Mouse (Mus musculus): ENCODE measurements at regions not wholly inside any gene's neighbourhood (a gene's known extent, or its start where the extent isn't known, plus 50 kb on each side); places are given as distances from the start of the nearest gene placed in this dataset.

DNA sequence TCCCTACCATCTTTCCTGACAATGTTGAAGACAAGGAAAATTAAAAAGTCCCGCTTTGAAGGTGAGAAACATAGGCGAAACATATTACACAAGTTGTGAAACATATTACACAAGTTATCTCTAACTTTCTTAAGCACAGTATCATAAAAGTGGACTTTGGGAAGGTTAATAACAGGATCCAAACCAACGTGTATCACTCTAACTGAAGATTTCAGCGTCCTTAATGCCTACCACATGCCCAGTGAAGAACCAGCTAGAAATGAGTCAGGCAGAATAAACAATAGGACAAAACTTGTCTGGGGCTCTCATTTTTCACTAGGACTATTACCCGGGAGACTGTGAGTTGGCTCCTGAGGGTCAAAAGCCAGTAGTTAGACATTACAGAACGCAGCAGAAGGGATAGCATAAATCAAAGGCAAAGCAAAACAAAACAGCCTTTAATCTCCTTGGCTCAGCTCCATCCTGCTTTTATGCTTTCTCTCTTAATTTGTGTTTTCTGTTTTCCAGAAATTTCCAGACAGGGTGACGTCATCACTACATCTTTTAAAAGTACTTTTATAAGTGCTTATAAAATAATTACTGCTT, 618.3 kb upstream of the Sox9 start:
- no peak overlapping the region for H3K9ac ChIP-seq (replicated peaks)
- WGBS, result 69% methylated on average over 7 of the region's 7 CpGs
- H3K4me3 ChIP-seq, result no peak overlapping the region
- H3K4me2 ChIP-seq (replicated peaks), result no peak overlapping the region
- no peaks in the 10 kb centered on the region for H3K36me3 ChIP-seq
- ATAC-seq (ENCODE audit: low FRiP score, low read depth), result no peak
- H3K27ac ChIP-seq (replicated peaks), result no peak overlapping the region
- H3K9me3 ChIP-seq, result no peaks in the 10 kb centered on the region
- H3K27me3 ChIP-seq, result no peaks in the 10 kb centered on the region
- H3K4me1 ChIP-seq, result no peaks in the 10 kb centered on the region

DNA sequence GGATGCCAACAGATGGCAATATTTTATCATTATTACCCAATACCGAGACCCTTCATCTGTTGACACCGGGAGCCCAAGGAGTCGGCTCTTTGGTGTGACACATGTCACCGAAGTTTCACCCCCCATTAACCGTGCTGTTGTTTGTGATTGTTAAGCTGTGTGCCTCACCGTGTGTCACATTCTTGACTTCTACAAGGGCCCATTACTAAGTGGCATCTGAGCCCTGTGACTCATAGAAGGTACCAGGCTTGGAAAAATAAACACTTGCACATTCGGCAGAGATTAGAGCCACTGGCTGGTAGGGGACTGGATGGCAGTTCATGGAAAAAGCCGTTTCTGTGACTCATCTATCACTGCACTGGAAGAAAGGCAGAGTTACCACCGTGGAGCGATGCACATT, 608.4 kb upstream of the Sox9 start:
- 82% methylated on average over 10 of the region's 10 CpGs for WGBS
- no peak overlapping the region for H3K9ac ChIP-seq (replicated peaks)
- H3K4me1 ChIP-seq, result no peaks in the 10 kb centered on the region
- H3K27ac ChIP-seq (replicated peaks), result no peak overlapping the region
- no peaks in the 10 kb centered on the region for H3K27me3 ChIP-seq
- H3K36me3 ChIP-seq, result no peaks in the 10 kb centered on the region
- no peak overlapping the region for H3K4me3 ChIP-seq
- H3K9me3 ChIP-seq, result no peaks in the 10 kb centered on the region
- no peak overlapping the region for H3K4me2 ChIP-seq (replicated peaks)
- no peak for ATAC-seq (ENCODE audit: low FRiP score, low read depth)

DNA sequence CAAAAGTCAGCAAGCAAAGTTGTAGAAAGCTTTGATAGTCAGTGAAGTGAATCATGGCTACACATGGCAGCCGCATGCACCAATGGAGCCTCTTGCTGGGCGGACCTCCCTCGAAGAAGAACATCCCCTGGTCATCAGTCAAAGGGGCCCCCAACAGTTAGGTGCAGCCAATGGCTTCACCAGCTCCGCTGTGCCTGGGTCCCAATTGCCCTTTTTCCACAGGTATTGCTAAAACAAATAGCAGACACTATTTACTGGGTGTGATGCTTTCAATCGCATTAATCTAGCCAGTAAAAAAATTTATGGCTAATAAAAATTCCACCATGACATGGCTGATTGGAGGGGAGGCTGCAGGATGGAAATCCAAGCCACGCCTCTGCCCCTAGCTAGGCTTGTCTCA, 606.7 kb upstream of the Sox9 start:
- no peak overlapping the region for H3K4me3 ChIP-seq
- no peak overlapping the region for H3K27ac ChIP-seq (replicated peaks)
- H3K27me3 ChIP-seq, result no peaks in the 10 kb centered on the region
- H3K9ac ChIP-seq (replicated peaks), result no peak overlapping the region
- WGBS, result 93% methylated on average over 6 of the region's 6 CpGs
- H3K4me2 ChIP-seq (replicated peaks), result no peak overlapping the region
- no peaks in the 10 kb centered on the region for H3K36me3 ChIP-seq
- no peak for ATAC-seq (ENCODE audit: low FRiP score, low read depth)
- no peaks in the 10 kb centered on the region for H3K9me3 ChIP-seq
- no peaks in the 10 kb centered on the region for H3K4me1 ChIP-seq

DNA sequence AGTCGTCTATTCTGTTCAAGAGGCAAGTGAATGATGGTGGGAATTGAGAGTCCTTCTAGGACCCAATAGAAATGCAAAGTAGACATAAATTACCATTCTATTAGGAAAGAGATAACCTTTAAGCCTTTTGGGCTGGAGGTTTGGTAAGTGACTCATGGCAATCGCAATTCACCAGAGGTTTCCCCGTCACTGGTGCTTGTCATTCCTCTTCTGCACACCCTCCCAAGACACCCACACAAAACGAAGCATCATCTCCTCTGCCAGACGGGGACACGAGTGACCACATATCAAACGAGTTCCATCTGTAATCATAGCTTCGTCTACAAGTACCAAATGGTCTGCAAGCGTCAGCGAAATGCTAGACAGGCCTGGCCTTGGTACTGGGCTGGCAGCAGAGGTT, 601.4 kb upstream of the Sox9 start:
- H3K4me2 ChIP-seq (replicated peaks), result no peak overlapping the region
- no peak overlapping the region for H3K27ac ChIP-seq (replicated peaks)
- H3K27me3 ChIP-seq, result 0 out of 2 replicates have a peak, but pooled peaks cover 3% of the 10 kb centered on the region
- H3K9ac ChIP-seq (replicated peaks), result no peak overlapping the region
- no peaks in the 10 kb centered on the region for H3K9me3 ChIP-seq
- H3K36me3 ChIP-seq, result no peaks in the 10 kb centered on the region
- WGBS, result 80% methylated on average over 10 of the region's 10 CpGs
- no peak overlapping the region for H3K4me3 ChIP-seq
- H3K4me1 ChIP-seq, result no peaks in the 10 kb centered on the region
- no peak for ATAC-seq (ENCODE audit: low FRiP score, low read depth)

DNA sequence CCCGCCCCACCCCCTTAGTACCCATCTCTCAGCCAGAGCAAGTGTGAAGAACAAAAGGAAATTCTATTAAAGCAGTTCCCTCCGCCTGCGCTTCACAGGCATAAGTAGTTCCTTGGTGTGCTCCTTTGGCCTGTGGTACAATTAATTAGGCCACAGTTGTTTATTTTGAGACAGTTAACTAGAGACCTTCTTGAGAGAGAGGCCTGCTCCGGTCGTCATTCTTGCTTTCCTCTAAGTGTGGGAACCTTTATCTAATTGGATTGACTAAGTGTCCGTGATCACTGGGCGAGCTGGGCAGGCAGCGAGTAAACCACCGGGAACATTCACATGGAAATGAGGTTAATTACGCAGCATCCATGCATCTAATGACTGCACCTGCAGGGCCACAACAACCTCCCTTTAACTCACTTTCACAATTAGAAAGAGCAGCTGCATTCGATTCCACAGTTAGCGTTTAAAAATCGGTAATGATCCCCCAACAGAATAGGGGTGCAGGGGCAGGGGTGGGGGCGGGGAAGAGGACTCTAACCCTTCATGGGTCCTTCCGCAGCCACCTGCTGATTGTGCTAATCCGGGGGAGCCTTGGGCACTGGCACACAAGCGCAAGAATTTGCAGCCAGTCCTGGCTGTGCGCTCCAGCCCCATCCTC, 584.3 kb upstream of the Sox9 start:
- no peaks in the 10 kb centered on the region for H3K9me3 ChIP-seq
- peak; percentile 85 for ATAC-seq (ENCODE audit: low FRiP score, low read depth)
- peaks cover 21% of the 10 kb centered on the region for H3K4me1 ChIP-seq
- WGBS, result 5% methylated on average over 18 of the region's 18 CpGs
- H3K27me3 ChIP-seq, result 0 out of 2 replicates have a peak, but pooled peaks cover 5% of the 10 kb centered on the region
- H3K36me3 ChIP-seq, result no peaks in the 10 kb centered on the region
- H3K4me3 ChIP-seq, result 0 out of 2 replicates have a peak overlapping the region, but pooled peaks have one; percentile 10
- H3K9ac ChIP-seq (replicated peaks), result no peak overlapping the region
- peak overlapping the region; percentile 45 for H3K4me2 ChIP-seq (replicated peaks)
- H3K27ac ChIP-seq (replicated peaks), result no peak overlapping the region

DNA sequence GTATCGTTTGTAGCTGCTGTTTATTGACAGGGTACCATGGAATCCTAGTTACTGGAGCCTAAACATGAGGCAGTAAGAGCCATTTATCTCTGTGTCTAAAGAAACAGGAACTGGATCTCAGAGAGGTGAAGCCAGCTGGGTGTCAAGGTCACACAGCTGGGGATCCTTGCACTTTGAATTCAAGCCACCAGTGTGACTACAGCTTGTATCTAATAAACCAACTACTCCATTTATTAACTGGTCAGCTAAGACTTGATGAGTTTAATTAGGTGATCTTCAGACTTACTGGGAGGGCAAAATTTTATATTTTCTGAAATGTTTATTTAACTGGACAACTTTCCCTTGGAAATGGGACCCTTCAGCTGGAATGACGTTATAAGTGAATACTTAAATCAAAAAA, 577.5 kb upstream of the Sox9 start:
- no peaks in the 10 kb centered on the region for H3K9me3 ChIP-seq
- H3K27me3 ChIP-seq, result no peaks in the 10 kb centered on the region
- H3K4me3 ChIP-seq, result no peak overlapping the region
- no peak overlapping the region for H3K27ac ChIP-seq (replicated peaks)
- no peak for ATAC-seq (ENCODE audit: low FRiP score, low read depth)
- no peak overlapping the region for H3K9ac ChIP-seq (replicated peaks)
- H3K4me2 ChIP-seq (replicated peaks), result no peak overlapping the region
- H3K4me1 ChIP-seq, result peaks cover 4% of the 10 kb centered on the region; the same call in 1 of the 2 replicates
- 58% methylated on average over 2 of the region's 2 CpGs for WGBS
- H3K36me3 ChIP-seq, result no peaks in the 10 kb centered on the region

DNA sequence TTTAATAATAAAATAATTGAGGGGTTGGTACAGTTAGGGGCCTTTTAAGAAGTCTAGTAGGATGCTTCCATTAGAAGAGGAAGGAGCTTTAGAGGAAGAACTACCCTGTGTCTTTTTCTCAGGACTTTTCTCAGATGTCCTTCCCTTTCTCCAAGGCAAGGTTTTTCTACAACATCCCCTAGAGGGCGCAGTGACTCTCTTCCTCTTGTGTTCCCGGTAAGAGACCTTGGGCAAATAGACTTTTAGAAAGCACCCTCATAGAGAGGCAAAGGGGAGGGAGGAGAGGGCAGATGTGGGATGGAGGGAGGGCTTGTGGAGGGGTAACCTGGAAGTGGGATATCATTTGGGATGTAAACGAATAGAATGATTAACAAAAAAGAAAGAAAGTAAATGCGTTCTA, 572.6 kb upstream of the Sox9 start:
- Histone ChIP-seq H3K4me3 (no peak overlapping the region), H3K27me3 (no peaks in the 10 kb centered on the region), H3K9me3 (no peaks in the 10 kb centered on the region), H3K4me1 (no peaks in the 10 kb centered on the region), H3K4me2 (replicated peaks) (no peak overlapping the region), H3K36me3 (no peaks in the 10 kb centered on the region), H3K9ac (replicated peaks) (no peak overlapping the region), H3K27ac (replicated peaks) (no peak overlapping the region)
- 32% methylated on average over 4 of the region's 4 CpGs for WGBS
- ATAC-seq (ENCODE audit: low FRiP score, low read depth), result no peak

DNA sequence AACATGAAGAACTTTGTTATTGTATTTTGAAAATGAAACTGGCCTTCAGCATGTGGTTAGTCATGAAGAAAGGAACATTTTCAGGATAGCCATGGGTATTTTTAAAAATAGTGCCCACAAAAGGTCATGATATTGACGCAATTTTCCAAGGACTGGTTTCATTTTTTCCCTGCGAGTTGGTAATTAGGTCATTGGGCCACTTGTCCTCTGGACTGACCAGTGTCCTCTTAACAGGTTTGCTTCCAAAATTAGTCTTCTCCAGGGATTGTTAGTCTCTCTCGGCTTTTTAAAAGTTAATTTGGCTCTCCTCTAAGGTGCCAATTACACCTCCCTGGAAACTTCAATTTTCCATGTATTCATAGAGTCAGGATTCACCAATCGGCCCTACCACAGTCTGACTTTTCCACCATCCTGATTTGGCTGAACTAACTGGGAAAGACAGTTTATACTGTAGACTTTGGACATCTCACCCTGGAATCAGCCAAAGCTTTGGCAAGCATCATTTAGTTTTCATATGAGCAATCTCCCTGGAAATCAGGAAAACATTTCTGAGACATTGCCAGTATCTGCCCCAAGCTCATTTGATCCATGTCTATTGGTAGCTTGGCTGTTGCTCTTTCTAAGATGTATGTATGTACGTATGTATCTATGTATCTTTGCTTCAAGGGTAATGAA, 562.8 kb upstream of the Sox9 start:
- no peaks in the 10 kb centered on the region for H3K27me3 ChIP-seq
- no peak overlapping the region for H3K4me3 ChIP-seq
- H3K4me2 ChIP-seq (replicated peaks), result no peak overlapping the region
- H3K36me3 ChIP-seq, result no peaks in the 10 kb centered on the region
- H3K27ac ChIP-seq (replicated peaks), result no peak overlapping the region
- 91% methylated on average over 5 of the region's 5 CpGs for WGBS
- H3K4me1 ChIP-seq, result no peaks in the 10 kb centered on the region
- ATAC-seq (ENCODE audit: low FRiP score, low read depth), result no peak
- no peaks in the 10 kb centered on the region for H3K9me3 ChIP-seq
- H3K9ac ChIP-seq (replicated peaks), result no peak overlapping the region

DNA sequence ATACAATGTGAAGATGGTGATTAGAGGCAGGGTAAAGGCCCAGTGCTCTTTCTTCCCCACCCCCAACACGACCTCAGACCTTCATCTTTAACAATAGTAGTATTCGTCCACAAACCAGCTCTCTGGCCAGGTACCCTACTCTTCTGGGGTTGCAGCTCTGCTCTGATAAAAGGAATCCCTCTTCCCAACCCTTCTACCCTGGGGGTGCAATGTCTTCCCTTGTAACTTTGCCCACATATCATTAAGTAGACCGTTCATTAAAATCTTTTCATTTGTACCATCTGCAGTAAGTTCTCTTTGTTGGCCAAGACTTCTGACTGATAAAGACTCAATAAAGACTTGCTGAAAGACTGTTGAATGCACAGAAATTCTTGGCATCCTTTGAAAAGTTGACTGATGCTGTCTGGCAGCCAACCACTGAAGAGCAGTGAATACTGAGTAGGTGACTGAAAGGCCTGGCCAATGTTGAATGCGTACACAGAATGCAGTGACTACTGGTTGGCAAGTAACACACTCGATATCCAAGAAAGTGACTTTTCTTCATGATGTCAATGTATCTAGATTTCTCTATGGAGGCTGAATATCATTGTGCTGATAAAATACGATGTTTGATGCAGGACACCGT, 547.4 kb upstream of the Sox9 start:
- no peak for ATAC-seq (ENCODE audit: low FRiP score, low read depth)
- Histone ChIP-seq H3K9ac (replicated peaks) (no peak overlapping the region), H3K9me3 (no peaks in the 10 kb centered on the region), H3K4me1 (no peaks in the 10 kb centered on the region), H3K36me3 (no peaks in the 10 kb centered on the region), H3K4me2 (replicated peaks) (no peak overlapping the region), H3K27me3 (no peaks in the 10 kb centered on the region), H3K27ac (replicated peaks) (no peak overlapping the region), H3K4me3 (no peak overlapping the region)
- 88% methylated on average over 7 of the region's 7 CpGs for whole genome bisulfite sequencing

DNA sequence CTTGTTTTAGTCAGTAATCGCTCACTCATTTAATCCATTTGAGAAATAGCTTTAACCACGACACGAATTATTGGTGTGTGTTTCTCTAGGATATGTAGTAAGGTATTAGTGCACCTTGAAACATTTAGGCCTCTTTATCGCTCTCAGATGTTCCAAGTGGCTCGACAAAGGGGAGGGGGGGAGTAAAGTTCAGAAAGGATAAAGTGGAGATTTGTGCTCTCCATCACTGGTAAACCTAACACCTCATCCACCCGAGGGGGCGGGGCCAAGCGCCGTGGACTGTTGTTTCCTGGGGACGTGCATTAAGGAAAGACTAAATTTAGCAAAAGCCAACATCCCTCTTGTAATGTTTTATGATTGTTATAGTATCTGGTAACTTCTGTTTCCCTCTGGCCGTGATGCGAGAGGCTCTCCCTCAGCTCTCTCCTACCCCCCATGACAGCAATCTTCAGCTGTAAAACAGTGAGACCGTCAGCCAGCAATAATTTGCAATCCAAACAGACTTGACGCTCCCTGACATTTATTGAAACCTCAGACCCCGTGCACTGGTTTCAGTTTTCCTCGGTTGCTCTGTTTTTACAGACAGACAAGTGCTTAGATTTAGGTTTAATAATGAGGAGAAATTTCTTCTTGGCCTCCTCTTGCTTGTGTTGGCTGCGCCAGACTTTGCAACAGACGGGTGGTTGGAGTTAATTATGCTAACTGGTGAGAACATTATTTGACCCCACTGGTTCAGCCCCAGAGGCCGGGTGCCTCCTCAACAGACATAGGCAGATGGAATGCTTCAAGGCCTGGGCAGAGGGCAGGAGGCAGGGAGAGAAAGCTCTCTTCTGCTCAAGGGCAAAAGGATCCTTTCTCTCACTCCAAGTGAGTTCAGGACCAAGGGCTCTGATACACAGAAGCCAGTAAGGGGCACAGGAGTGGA, 542.8 kb upstream of the Sox9 start:
- Histone ChIP-seq H3K9ac (replicated peaks) (no peak overlapping the region), H3K9me3 (no peaks in the 10 kb centered on the region), H3K4me3 (no peak overlapping the region), H3K4me1 (no peaks in the 10 kb centered on the region), H3K36me3 (no peaks in the 10 kb centered on the region), H3K27ac (replicated peaks) (no peak overlapping the region), H3K27me3 (no peaks in the 10 kb centered on the region), H3K4me2 (replicated peaks) (no peak overlapping the region)
- no peak for ATAC-seq (ENCODE audit: low FRiP score, low read depth)
- WGBS, result 82% methylated on average over 19 of the region's 19 CpGs

DNA sequence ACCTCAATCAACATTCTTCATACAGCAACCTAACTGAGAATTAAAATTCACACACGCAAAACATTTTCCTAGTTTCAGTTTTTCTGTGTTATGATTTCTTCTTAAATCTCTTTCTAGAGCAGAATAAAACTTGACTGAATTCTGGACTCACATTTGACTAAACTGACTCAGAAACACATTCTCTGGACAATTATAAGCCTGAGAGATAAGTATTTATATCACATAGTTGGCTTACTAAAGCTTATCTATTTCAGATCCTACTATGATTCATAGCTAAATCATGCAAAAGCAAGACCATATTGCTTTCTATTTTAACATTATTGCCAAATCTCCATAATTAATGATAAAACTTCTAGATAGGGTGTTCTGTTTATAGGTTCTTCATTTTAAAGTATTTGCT, 529.5 kb upstream of the Sox9 start:
- no peaks in the 10 kb centered on the region for H3K36me3 ChIP-seq
- no peak for ATAC-seq (ENCODE audit: low FRiP score, low read depth)
- no peak overlapping the region for H3K4me2 ChIP-seq (replicated peaks)
- H3K9ac ChIP-seq (replicated peaks), result no peak overlapping the region
- H3K9me3 ChIP-seq, result no peaks in the 10 kb centered on the region
- no peaks in the 10 kb centered on the region for H3K4me1 ChIP-seq
- no peak overlapping the region for H3K27ac ChIP-seq (replicated peaks)
- no peaks in the 10 kb centered on the region for H3K27me3 ChIP-seq
- H3K4me3 ChIP-seq, result no peak overlapping the region
- WGBS, result 98% methylated on average over 1 of the region's 1 CpGs
